Mouse (Mus musculus) erythroblast, embryonic 14.5 days (primary cell): ENCODE results near the gene Plekhg3.

Experiments used
- GATA1 ChIP-seq: IDR thresholded peaks from 2 replicates; pipeline ENCODE4 v1.6.1; 2012; ENCODE audit warnings: low read length, inconsistent platforms, mixed read lengths
- TAL1 ChIP-seq: IDR thresholded peaks from 3 replicates; pipeline ENCODE4 v1.6.1; 2012; ENCODE audit warnings: low read length, inconsistent platforms, mixed read lengths

GRCm38 (mm10) chr12:76618175-76618574 is 87.5 kb downstream of the Plekhg3 start:
- TF ChIP-seq TAL1, result no peak
- no peak for TF ChIP-seq GATA1
